Mouse (Mus musculus): Measurements from ENCODE around the gene Ireb2. TPM values are rescaled to one million over a fixed set of nuclear protein-coding genes. Genes with fewer than 3 reads are reported as not detected.
A peak's percentile ranks its signal among the peaks of the same experiment; 100 is the strongest.
"Not testable (repeated sequence)": the region's sequence is repeated elsewhere in the genome, so short reads cannot be mapped to it uniquely, and the experiment has no call there.

The Ireb2 gene
- total RNA-seq (2021): 10 to 100 TPM; 48.9 to 54.1 TPM

DNA sequence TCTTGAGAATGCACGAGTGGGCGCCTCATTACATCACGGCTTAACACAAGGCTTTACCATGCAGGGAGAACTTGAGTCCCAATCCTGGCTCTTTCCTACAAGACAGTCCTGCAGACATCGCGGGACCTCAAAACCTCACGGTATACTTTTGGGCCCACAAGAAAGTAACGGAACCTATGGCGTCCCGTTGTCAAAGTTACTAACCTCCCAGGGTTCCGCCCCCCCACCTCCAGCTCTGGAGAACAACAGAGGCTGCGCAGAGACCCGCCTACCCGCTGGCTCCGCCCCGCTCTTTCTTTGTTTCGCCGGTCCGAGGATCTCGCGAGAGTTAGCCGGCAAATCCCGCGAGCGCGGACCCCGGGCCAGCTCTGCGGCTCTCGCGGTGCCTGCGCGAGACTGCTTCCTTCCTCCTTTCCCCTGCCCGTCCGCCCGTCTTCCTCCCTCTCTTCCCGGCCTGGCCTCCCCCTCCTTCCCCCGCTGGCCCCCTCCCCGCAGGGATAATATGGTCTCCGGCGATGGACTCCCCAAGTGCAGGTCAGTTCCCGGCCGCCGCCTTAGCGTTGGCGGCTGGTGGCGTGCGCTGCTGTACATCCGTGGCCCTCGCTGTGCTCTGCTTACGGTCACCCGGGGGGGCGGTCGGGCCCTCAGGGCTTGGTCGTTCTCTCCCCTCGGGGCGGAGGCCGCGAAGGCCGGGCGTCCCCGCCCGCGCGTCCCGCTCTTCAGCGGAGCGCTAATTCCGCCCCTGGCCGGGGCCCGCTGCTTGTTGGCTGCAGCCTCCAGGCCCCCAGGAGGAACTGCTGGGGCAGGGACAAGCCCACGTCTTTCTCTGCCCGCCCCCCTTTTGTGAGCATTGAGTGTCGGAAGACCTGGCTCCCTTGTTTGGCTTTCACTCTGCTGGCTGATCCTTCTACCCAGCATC lies at the start of gene Ireb2:
Gene Ireb2 (plus strand): TSS at position 427 of the 919 bp plus-strand sequence.
- peak; percentile 98 to 99 for DNase-seq (ENCODE audit: extremely low spot score in 1 of 2, low spot score in 1 of 2)

- no peak for DNase-seq (ENCODE audit: extremely low spot score in 1 of 2, low spot score in 1 of 2)
Measured at GRCm38 (mm10) chr9:54816508-54817201, 46.9 kb upstream of the Ireb2 start.

- peak in 1 of 2 experiments; percentile 29 for DNase-seq (ENCODE audit: extremely low spot score in 1 of 2, low spot score in 1 of 2)
Measured at GRCm38 (mm10) chr9:54821442-54822100, 42.0 kb upstream of the Ireb2 start.

DNA sequence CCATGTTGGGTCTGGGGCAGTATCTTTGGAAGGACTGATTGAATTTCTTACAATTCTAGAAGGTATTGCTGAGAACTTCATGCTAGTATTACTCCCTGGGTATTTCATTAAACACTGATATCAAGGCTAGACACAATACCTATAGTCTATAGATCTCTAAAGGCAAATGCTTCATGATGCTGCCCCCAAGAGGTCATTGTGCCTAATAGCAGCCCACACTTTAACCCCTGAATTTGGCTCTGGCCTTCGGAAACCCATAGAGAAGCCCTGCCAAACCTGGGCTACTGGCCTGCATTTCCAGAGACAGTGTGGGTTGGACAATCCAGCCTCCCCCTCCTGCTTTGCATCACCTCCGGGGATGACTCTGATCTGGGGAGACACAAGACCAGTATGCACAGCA lies 33.8 kb upstream of the Ireb2 start:
- DNase-seq (ENCODE audit: extremely low spot score in 1 of 2, low spot score in 1 of 2): no peak

GRCm38 (mm10) chr9:54830624-54831023 lies 33.0 kb upstream of the Ireb2 start:
- DNase-seq (ENCODE audit: extremely low spot score in 1 of 2, low spot score in 1 of 2): peak; percentile 26 to 54

DNA sequence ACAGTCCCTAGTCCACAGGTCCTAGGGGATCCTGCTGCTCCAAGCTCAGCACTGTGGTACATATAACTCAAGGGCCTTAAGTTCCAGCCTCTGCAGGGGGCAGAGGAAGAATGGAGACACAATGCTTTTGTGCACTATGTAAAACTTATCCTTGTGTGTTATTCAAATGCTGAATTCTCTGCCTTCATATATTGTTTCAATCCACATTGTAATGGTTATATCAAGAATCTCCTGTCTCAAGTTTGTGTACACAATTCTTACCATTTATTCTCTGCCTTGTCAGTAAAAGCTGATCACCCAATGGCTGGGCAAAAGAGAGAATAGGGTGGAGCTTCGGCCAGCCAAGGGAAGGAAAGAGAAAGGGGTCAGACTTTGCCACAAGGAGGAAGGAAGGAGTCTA lies 29.8 kb upstream of the Ireb2 start:
- no peak for DNase-seq (ENCODE audit: extremely low spot score in 1 of 2, low spot score in 1 of 2)

- DNase-seq (ENCODE audit: extremely low spot score in 1 of 2, low spot score in 1 of 2): not testable (repeated sequence)
Measured at GRCm38 (mm10) chr9:54835951-54836717, 27.5 kb upstream of the Ireb2 start.

- no peak for DNase-seq (ENCODE audit: extremely low spot score in 1 of 2, low spot score in 1 of 2)
Measured at GRCm38 (mm10) chr9:54837835-54838234, 25.8 kb upstream of the Ireb2 start.

- DNase-seq (ENCODE audit: extremely low spot score in 1 of 2, low spot score in 1 of 2): no peak
Measured at GRCm38 (mm10) chr9:54840145-54840544, 23.4 kb upstream of the Ireb2 start.

GRCm38 (mm10) chr9:54842311-54842710 lies 21.3 kb upstream of the Ireb2 start:
- no peak for DNase-seq (ENCODE audit: extremely low spot score in 1 of 2, low spot score in 1 of 2)

DNA sequence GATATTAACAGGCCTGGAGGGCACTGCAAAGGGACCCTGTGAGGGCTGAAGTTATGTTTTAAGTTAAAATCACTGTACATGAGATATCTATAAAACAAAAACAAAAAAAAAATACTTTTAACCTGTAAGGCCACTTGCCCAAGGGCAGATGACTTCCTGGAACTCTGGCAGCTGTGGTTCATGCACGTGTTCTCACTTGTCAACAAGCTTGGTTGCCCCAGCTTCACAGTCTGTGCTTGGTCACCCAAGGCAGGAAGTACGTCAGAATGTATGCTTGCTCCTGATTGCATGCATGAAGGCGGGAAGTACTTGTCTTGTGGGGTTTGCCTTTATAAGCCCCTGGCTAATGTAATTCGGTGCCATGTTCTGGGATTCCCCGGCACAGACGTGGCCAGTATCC lies 19.7 kb upstream of the Ireb2 start:
- no peak for DNase-seq (ENCODE audit: extremely low spot score in 1 of 2, low spot score in 1 of 2)

- no peak for DNase-seq (ENCODE audit: extremely low spot score in 1 of 2, low spot score in 1 of 2)
Measured at GRCm38 (mm10) chr9:54844556-54845176, 18.9 kb upstream of the Ireb2 start.

DNA sequence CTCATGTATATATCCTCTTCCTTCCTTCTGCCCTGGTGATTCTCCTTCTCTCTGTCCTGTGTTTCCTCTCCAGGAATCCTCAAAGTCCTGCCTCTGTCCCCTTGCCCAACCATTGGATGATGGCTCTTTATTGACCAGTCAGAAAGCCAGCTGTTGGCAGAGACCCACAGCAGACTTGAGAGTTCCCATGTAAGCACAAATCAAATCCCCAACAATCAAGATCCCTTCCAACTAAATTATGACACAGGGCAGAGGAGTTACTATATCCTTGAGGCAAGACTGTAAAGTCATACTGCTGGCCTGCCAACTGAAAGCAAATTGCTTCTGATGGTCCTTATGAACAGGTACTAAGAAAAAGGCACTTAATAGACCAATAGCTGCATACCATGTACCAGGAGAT lies 15.4 kb upstream of the Ireb2 start:
- no peak for DNase-seq (ENCODE audit: extremely low spot score in 1 of 2, low spot score in 1 of 2)

GRCm38 (mm10) chr9:54853036-54853435 lies 10.6 kb upstream of the Ireb2 start:
- DNase-seq (ENCODE audit: extremely low spot score in 1 of 2, low spot score in 1 of 2): not testable (repeated sequence)

DNA sequence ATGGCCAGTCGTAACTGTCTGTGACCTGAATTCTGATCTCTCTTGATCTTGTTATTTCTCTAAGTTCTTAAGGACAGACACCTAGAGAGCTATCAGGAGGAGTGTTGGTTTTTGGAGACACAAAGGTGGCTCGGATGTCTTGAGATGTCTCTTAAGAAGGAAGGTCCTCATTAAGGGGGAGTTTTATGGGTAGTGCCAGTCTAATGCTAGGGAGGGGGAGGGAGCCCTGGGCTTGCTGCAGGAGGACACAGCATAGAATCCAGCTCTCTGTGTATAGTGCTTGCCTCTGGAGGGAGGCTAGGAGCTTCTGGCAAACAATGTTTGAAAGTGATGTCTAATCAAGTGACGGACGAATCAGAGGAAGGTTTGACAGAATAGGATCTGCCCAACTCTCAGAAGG lies 10.0 kb upstream of the Ireb2 start:
- no peak for DNase-seq (ENCODE audit: extremely low spot score in 1 of 2, low spot score in 1 of 2)

GRCm38 (mm10) chr9:54855638-54856037 lies 8.0 kb upstream of the Ireb2 start:
- no peak for DNase-seq (ENCODE audit: extremely low spot score in 1 of 2, low spot score in 1 of 2)

DNA sequence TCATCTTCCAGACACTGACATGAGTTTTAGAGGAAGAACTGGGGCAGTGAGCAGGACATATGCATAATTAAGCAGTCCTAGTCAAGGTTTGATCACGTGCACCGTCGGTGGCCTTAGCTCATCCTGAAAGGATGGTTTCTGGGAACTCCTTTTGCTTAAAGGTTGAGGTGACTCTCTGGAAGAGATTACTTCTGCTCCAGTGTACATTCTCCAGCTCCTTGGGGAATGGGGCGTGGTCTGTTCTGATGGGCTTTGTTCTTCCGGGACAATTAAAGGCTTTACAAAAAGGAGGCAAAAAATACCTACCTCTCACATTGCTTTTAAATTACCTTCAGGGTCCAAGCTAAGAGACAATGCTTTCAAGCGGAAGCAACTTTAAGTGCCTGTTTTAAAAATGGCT lies 7.5 kb upstream of the Ireb2 start:
- no peak for DNase-seq (ENCODE audit: extremely low spot score in 1 of 2, low spot score in 1 of 2)

DNA sequence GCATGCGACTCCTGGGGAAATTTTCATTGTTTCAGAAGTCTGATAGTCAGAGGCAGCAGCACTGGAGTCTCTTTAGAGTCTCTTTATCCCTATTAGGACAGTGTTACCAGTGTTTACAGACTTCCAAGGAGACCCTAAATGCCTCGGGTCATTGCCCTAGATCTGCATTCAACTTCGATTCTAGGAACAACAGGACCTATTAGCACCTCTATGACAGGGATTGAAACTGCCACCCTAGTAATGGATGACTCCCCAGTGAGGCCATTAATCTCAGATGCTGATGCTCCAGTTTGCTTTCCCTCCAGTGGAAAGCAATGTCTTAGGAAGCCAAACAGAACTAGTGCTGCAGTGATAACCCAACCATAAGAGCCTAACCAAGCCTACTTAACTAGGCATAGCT lies 6.1 kb upstream of the Ireb2 start:
- DNase-seq (ENCODE audit: extremely low spot score in 1 of 2, low spot score in 1 of 2): no peak

DNA sequence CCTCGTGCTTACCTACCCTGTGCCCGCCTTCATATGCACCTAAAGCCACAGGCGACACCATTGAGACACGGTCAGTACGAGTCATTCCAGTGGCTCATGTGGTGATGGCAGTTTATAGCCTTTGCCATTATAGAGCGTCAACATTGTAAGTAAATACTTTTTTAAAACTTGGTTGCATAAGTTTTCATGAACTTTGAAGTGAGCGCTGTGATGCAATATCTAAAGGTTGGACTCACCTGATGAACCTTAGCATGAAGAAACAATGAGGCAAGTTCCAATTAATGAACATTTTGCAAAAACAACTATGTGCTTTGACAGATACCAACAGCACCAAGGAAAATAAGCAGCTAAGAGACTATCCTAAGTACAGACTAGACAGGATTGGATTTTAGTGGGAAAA lies 3.1 kb upstream of the Ireb2 start:
- no peak for DNase-seq (ENCODE audit: extremely low spot score in 1 of 2, low spot score in 1 of 2)

GRCm38 (mm10) chr9:54878759-54879158 lies 15.2 kb downstream of the Ireb2 start:
- DNase-seq (ENCODE audit: extremely low spot score in 1 of 2, low spot score in 1 of 2): no peak
